Mouse (Mus musculus): Measurements from ENCODE around the gene Actn4. TPM values are rescaled to one million over a fixed set of nuclear protein-coding genes. Genes with fewer than 3 reads are reported as not detected.

The Actn4 gene
- polyA plus RNA-seq, 1 experiment = 66.0 TPM

DNA sequence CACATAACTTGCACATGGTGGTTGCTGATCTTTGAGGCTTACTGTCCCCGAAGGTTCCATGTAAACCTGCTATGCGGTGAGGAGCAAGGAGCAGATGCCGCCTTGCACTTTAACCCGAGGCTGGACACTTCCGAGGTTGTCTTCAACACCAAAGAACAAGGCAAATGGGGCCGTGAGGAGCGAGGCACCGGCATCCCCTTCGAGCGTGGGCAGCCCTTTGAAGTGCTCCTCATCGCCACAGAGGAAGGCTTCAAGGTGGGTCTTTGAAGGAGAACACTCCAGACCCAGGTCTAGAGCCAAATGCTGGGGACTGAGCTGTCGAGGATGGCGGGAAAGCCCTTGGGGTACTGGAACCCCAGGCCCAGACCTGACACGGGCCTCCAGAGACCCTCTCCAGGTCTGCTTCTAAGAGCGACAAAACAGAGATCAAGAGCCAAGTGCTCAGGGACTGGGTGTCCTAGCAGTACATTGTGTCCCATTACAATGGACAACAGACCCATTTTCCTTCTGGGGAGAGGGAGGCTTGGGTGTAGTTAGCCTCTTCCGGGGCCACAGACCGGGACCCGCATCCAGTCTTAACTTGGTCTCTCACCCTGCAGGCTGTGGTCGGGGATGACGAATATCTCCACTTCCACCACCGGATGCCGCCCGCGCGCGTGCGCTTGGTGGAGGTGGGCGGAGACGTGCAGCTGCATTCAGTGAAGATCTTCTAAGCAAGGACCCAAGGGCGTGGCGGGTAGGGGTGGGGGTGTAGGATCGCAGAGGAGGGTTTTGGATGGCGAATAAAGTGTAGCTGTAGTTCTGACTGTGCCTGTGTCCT, 96.4 kb downstream of the Actn4 start:
- peak; percentile 15; the same call in 1 of the 2 replicates for TF ChIP-seq CTCF (IDR thresholded peaks at IDR 0.05; ENCODE audit: control insufficient read depth, insufficient read depth, low read length)
- TF ChIP-seq POLR2A (IDR thresholded peaks at IDR 0.05; ENCODE audit: borderline replicate concordance, control insufficient read depth, low read depth, low read length) = peak; percentile 68
- H3K4me3 ChIP-seq (replicated peaks; ENCODE audit: control insufficient read depth, low read depth, low read length) = peak overlapping the region; percentile 26
- H3K27ac ChIP-seq (ENCODE audit: control insufficient read depth, insufficient read depth, low read depth, low read length, poor library complexity) = peak overlapping the region; percentile 86
- peaks cover 3% of the 10 kb centered on the region; the same call in 1 of the 2 replicates for H3K4me1 ChIP-seq (ENCODE audit: control insufficient read depth, insufficient read depth, low read length)
- 31% methylated on average over 33 of the region's 33 CpGs for WGBS

GRCm38 (mm10) chr7:28864288-28864750, 97.8 kb downstream of the Actn4 start:
- no peak overlapping the region for H3K27ac ChIP-seq (ENCODE audit: control insufficient read depth, insufficient read depth, low read depth, low read length, poor library complexity)
- WGBS = 49% methylated on average over 9 of the region's 9 CpGs
- TF ChIP-seq POLR2A (IDR thresholded peaks at IDR 0.05; ENCODE audit: borderline replicate concordance, control insufficient read depth, low read depth, low read length) = no peak
- H3K4me1 ChIP-seq (ENCODE audit: control insufficient read depth, insufficient read depth, low read length) = peaks cover 2% of the 10 kb centered on the region; the same call in 1 of the 2 replicates
- no peak overlapping the region for H3K4me3 ChIP-seq (replicated peaks; ENCODE audit: control insufficient read depth, low read depth, low read length)

- no peak for TF ChIP-seq POLR2A (IDR thresholded peaks at IDR 0.05; ENCODE audit: borderline replicate concordance, control insufficient read depth, low read depth, low read length)
- no peak for TF ChIP-seq CTCF (IDR thresholded peaks at IDR 0.05; ENCODE audit: control insufficient read depth, insufficient read depth, low read length)
- Histone ChIP-seq H3K27ac (ENCODE audit: control insufficient read depth, insufficient read depth, low read depth, low read length, poor library complexity) (no peak within 1 kb of the TSS), H3K4me1 (ENCODE audit: control insufficient read depth, insufficient read depth, low read length) (peaks cover 2% of the 10 kb centered on the region; the same call in 1 of the 2 replicates), H3K4me3 (replicated peaks; ENCODE audit: control insufficient read depth, low read depth, low read length) (no peak within 1 kb of the TSS)
- 72% methylated on average over 6 of the region's 6 CpGs for WGBS
Observed at GRCm38 (mm10) chr7:28863540-28863939, 98.6 kb downstream of the Actn4 start, which contains the start of gene Lgals7. Gene Lgals7 (plus strand): TSS chr7:28863853.

GRCm38 (mm10) chr7:28862817-28863499, 99.2 kb downstream of the Actn4 start:
- 82% methylated on average over 15 of the region's 15 CpGs for WGBS
- H3K27ac ChIP-seq (ENCODE audit: control insufficient read depth, insufficient read depth, low read depth, low read length, poor library complexity) = no peak overlapping the region
- H3K4me1 ChIP-seq (ENCODE audit: control insufficient read depth, insufficient read depth, low read length) = peaks cover 2% of the 10 kb centered on the region; the same call in 1 of the 2 replicates
- H3K4me3 ChIP-seq (replicated peaks; ENCODE audit: control insufficient read depth, low read depth, low read length) = no peak overlapping the region
- TF ChIP-seq CTCF (IDR thresholded peaks at IDR 0.05; ENCODE audit: control insufficient read depth, insufficient read depth, low read length) (no peak), POLR2A (IDR thresholded peaks at IDR 0.05; ENCODE audit: borderline replicate concordance, control insufficient read depth, low read depth, low read length) (no peak)

GRCm38 (mm10) chr7:28860898-28861297, 101.2 kb downstream of the Actn4 start:
- TF ChIP-seq CTCF (IDR thresholded peaks at IDR 0.05; ENCODE audit: control insufficient read depth, insufficient read depth, low read length) = no peak
- TF ChIP-seq POLR2A (IDR thresholded peaks at IDR 0.05; ENCODE audit: borderline replicate concordance, control insufficient read depth, low read depth, low read length) = no peak
- Histone ChIP-seq H3K4me3 (replicated peaks; ENCODE audit: control insufficient read depth, low read depth, low read length) (no peak overlapping the region), H3K4me1 (ENCODE audit: control insufficient read depth, insufficient read depth, low read length) (no peaks in the 10 kb centered on the region), H3K27ac (ENCODE audit: control insufficient read depth, insufficient read depth, low read depth, low read length, poor library complexity) (no peak overlapping the region)
- WGBS = 88% methylated on average over 6 of the region's 6 CpGs

- no peaks in the 10 kb centered on the region for H3K4me1 ChIP-seq (ENCODE audit: control insufficient read depth, insufficient read depth, low read length)
- WGBS = 92% methylated on average over 2 of the region's 2 CpGs
- H3K4me3 ChIP-seq (replicated peaks; ENCODE audit: control insufficient read depth, low read depth, low read length) = no peak overlapping the region
- no peak for TF ChIP-seq CTCF (IDR thresholded peaks at IDR 0.05; ENCODE audit: control insufficient read depth, insufficient read depth, low read length)
- no peak for TF ChIP-seq POLR2A (IDR thresholded peaks at IDR 0.05; ENCODE audit: borderline replicate concordance, control insufficient read depth, low read depth, low read length)
- H3K27ac ChIP-seq (ENCODE audit: control insufficient read depth, insufficient read depth, low read depth, low read length, poor library complexity) = no peak overlapping the region
Observed at GRCm38 (mm10) chr7:28859953-28860352, 102.2 kb downstream of the Actn4 start.

DNA sequence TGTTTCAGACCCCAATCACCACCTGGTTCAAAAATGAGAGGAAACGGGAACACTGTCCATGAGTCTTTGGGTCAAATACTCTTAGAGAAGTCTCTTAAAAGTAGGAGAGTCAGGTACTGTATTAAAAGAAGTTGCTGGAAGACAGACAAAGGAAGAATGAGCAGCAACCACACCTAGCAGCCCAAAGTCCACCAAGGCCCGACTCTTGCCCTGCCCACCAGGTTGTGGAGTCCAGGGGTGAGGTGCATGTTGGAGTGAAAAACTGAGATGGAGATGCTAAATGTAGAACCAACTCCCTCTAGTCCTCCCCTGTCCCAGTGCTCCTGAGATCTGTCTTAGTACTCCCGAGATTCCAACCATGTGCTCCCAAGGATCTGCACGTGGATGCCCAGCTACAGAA, 111.5 kb downstream of the Actn4 start:
- H3K27ac ChIP-seq (ENCODE audit: control insufficient read depth, insufficient read depth, low read depth, low read length, poor library complexity) = no peak overlapping the region
- H3K4me1 ChIP-seq (ENCODE audit: control insufficient read depth, insufficient read depth, low read length) = no peaks in the 10 kb centered on the region
- 73% methylated on average over 4 of the region's 4 CpGs for WGBS
- no peak overlapping the region for H3K4me3 ChIP-seq (replicated peaks; ENCODE audit: control insufficient read depth, low read depth, low read length)
- TF ChIP-seq POLR2A (IDR thresholded peaks at IDR 0.05; ENCODE audit: borderline replicate concordance, control insufficient read depth, low read depth, low read length) = no peak
- no peak for TF ChIP-seq CTCF (IDR thresholded peaks at IDR 0.05; ENCODE audit: control insufficient read depth, insufficient read depth, low read length)

GRCm38 (mm10) chr7:28849700-28850236, 112.4 kb downstream of the Actn4 start:
- TF ChIP-seq CTCF (IDR thresholded peaks at IDR 0.05; ENCODE audit: control insufficient read depth, insufficient read depth, low read length) (no peak), POLR2A (IDR thresholded peaks at IDR 0.05; ENCODE audit: borderline replicate concordance, control insufficient read depth, low read depth, low read length) (no peak)
- H3K4me1 ChIP-seq (ENCODE audit: control insufficient read depth, insufficient read depth, low read length) = no peaks in the 10 kb centered on the region
- 45% methylated on average over 1 of the region's 1 CpGs for WGBS
- no peak overlapping the region for H3K27ac ChIP-seq (ENCODE audit: control insufficient read depth, insufficient read depth, low read depth, low read length, poor library complexity)
- H3K4me3 ChIP-seq (replicated peaks; ENCODE audit: control insufficient read depth, low read depth, low read length) = no peak overlapping the region
